Mouse (Mus musculus) ES-Bruce4 (cell line): ENCODE results near the gene Lsm2.

Experiments used
- CTCF ChIP-seq: IDR thresholded peaks from one replicate; pipeline ENCODE4 v1.8.1; 2011; ENCODE audit warnings: low read depth, low read length
- EP300 ChIP-seq: IDR thresholded peaks from 2 replicates; pipeline ENCODE4 v1.6.1; 2011; ENCODE audit warnings: low read depth, low read length; ENCODE audit not compliant: insufficient read depth

GRCm38 (mm10) chr17:34934031-34934430 is 47.6 kb upstream of the Lsm2 start:
- no peak for TF ChIP-seq EP300
- TF ChIP-seq CTCF = no peak
